Mouse (Mus musculus) liver, embryonic 14.5 days (tissue): ENCODE data around the gene Adam22. TPM values are rescaled to one million over a fixed set of nuclear protein-coding genes. Genes with fewer than 3 reads are reported as not detected.

Experiments used
- ATAC-seq: fragments of 200-750 bp; cut with Nextera tagmentation; 2 replicates; pipeline ENCODE4 v1.8.0; 2017; ENCODE audit warnings: moderate number of reproducible peaks, mild to moderate bottlenecking, moderate library complexity; ENCODE audit not compliant: insufficient read depth
- DNase-seq, 3 experiments: peaks; one replicate each; pipeline ENCODE4 v3.0.0-alpha.2; 2012 to 2013; ENCODE audit warnings: low read depth in 3 of 3, low spot score in 3 of 3
- H3K27ac ChIP-seq: fragments of 300-500 bp; sonication (generic); 2 replicates; pipeline ENCODE4 v1.5.1; 2014; ENCODE audit warnings: moderate library complexity, mild to moderate bottlenecking, control low read depth, inconsistent platforms
- H3K27me3 ChIP-seq: fragments of 300-500 bp; sonication (generic); 2 replicates; pipeline ENCODE4 v1.6.1; 2014; ENCODE audit warnings: mild to moderate bottlenecking, low read length, moderate library complexity; ENCODE audit not compliant: control insufficient read depth, insufficient read depth
- H3K36me3 ChIP-seq: fragments of 300-500 bp; sonication (generic); replicated peaks from 2 replicates; pipeline ENCODE4 v1.6.1; 2014; ENCODE audit warnings: low read depth; ENCODE audit not compliant: control insufficient read depth, insufficient read depth
- H3K4me1 ChIP-seq, 2 experiments: fragments of 200-500 bp in 1 of 2; fragments of 300-500 bp in 1 of 2; sonication (generic) in 1 of 2; replicated peaks; 2 replicates each; pipeline ENCODE4 v1.6.1; 2012 to 2014; ENCODE audit warnings: antibody characterized with exemption in 1 of 2, inconsistent platforms in 1 of 2, low read length in 1 of 2; ENCODE audit not compliant: control insufficient read depth in 2 of 2, insufficient read depth in 2 of 2
- H3K4me2 ChIP-seq: fragments of 300-500 bp; sonication (generic); 2 replicates; pipeline ENCODE4 v1.6.1; 2014; ENCODE audit warnings: low read depth, mild to moderate bottlenecking, control low read depth, moderate library complexity
- H3K4me3 ChIP-seq, 2 experiments: fragments of 200-500 bp in 1 of 2; fragments of 300-500 bp in 1 of 2; sonication (generic) in 1 of 2; 2 replicates each; pipeline ENCODE4 v1.5.1; 2012 to 2014; ENCODE audit warnings: low read depth in 2 of 2, low read length in 2 of 2, mild to moderate bottlenecking in 2 of 2, control low read depth in 1 of 2, inconsistent platforms in 1 of 2, moderate library complexity in 1 of 2; ENCODE audit not compliant: insufficient read depth in 1 of 2
- H3K9ac ChIP-seq: fragments of 300-500 bp; sonication (generic); replicated peaks from 2 replicates; pipeline ENCODE4 v1.6.1; 2014; ENCODE audit warnings: mild to moderate bottlenecking, control low read depth, moderate library complexity
- H3K9me3 ChIP-seq: fragments of 300-500 bp; sonication (generic); 2 replicates; pipeline ENCODE4 v1.6.1; 2016; ENCODE audit warnings: low read length, mixed read lengths; ENCODE audit not compliant: control insufficient read depth
- CTCF ChIP-seq: IDR thresholded peaks from 2 replicates; pipeline ENCODE4 v1.5.1; 2016; ENCODE audit warnings: antibody characterized with exemption, low read depth, control low read depth
- EP300 ChIP-seq: IDR thresholded peaks from 2 replicates; pipeline ENCODE4 v1.6.1; 2016; ENCODE audit warnings: antibody characterized with exemption, low read depth
- WGBS: fragments of 180-500 bp; shearing (Covaris S2); extraction: QIAGEN DNeasy Blood & Tissue Kit; methylation state at CpG from one replicate; pipeline ENCODE4 v1.1.7; 2014; ENCODE audit not compliant: insufficient replicate concordance; 5-methylcytosine and 5-hydroxymethylcytosine counted together
- polyA plus RNA-seq, 2 experiments: library from polyadenylated mRNA; depleted of rRNA in 1 of 2; stranded (reverse) in 1 of 2; unstranded in 1 of 2; fragments of >200 nt; fragmentation: Nextera tagmentation in 1 of 2; extraction: Ambion mirVana in 1 of 2; gene quantifications; 2 replicates each; pipeline versions ENCODE4 v1.2.1 to v1.2.3; 2012 to 2014

The Adam22 gene
- polyA plus RNA-seq, 2 experiments: 0.13 to 0.25 TPM

DNA sequence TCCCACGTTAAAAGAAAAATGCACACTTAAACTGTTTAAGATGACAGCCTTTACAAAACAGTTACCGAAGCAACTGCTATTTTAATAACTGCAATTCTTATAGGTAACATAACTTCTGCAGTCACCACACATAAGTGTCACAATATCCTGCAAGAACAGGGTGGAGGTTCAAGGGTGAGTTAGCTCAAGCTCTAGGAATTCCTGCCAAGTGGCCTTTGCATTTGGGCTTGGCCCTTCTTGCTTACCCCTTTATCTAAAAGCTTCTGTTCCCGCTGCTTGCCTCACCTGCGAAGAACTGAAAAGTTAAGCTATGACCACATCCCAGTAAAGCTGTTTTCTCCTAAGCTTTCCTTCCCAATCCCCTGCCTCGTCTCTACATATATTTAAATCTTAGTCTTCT, 235.4 kb downstream of the Adam22 start:
- H3K36me3 ChIP-seq: no peaks in the 10 kb centered on the region
- no peaks in the 10 kb centered on the region for H3K4me1 ChIP-seq
- TF ChIP-seq EP300 (no peak), CTCF (no peak)
- H3K4me2 ChIP-seq: no peak overlapping the region
- no peaks in the 10 kb centered on the region for H3K9me3 ChIP-seq
- H3K27ac ChIP-seq: no peak overlapping the region
- DNase-seq (no peak), ATAC-seq (no peak)
- WGBS: 61% methylated on average over 5 of the region's 5 CpGs
- H3K4me3 ChIP-seq: no peak overlapping the region
- no peak overlapping the region for H3K9ac ChIP-seq
- no peaks in the 10 kb centered on the region for H3K27me3 ChIP-seq

DNA sequence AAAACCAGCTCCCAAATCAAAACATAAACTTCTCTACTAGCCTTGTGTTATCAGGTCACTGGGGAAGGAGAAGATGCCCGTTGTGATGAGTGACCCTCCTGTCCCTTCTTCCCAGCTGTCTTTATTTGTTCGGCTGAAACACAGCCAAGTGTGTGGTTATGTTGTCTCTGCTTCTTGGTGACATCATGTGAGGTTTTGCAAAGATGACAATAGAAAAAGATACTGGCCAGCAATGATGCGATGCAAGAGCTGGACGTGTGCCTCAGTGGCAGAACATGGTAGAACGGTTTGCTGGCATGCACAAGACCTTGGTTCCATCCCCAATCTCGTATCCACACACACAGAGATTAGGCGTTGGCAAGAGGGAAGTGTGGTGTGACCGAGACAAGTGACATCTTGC, 236.0 kb downstream of the Adam22 start:
- DNase-seq: no peak
- no peak overlapping the region for H3K4me2 ChIP-seq
- no peaks in the 10 kb centered on the region for H3K36me3 ChIP-seq
- H3K4me1 ChIP-seq: no peaks in the 10 kb centered on the region
- no peak overlapping the region for H3K27ac ChIP-seq
- no peaks in the 10 kb centered on the region for H3K27me3 ChIP-seq
- H3K4me3 ChIP-seq: no peak overlapping the region
- no peak overlapping the region for H3K9ac ChIP-seq
- no peak for ATAC-seq
- WGBS: 65% methylated on average over 8 of the region's 8 CpGs
- no peaks in the 10 kb centered on the region for H3K9me3 ChIP-seq
- TF ChIP-seq EP300: no peak
- no peak for TF ChIP-seq CTCF

DNA sequence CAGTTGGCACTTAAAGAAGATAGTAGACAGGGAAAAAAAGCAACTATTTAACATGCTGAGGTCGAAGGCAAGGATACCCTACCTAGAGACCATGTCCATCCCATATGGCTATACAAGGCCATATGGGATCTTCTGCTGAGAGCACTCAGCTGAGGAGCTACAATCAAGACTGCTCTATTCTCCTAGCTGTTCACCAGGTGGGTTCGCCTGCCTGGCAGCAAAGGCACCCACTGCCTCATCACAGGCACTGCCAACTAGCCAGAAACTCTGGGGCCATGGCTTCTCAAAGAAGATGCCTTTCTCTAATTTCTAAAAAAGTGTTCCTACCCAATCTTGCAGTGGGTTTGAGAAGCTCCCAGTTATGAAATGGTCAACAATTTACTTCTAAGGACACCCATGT, 238.2 kb downstream of the Adam22 start:
- no peak overlapping the region for H3K27ac ChIP-seq
- DNase-seq: no peak
- no peaks in the 10 kb centered on the region for H3K9me3 ChIP-seq
- no peaks in the 10 kb centered on the region for H3K4me1 ChIP-seq
- no peak overlapping the region for H3K4me3 ChIP-seq
- no peak for ATAC-seq
- H3K4me2 ChIP-seq: no peak overlapping the region
- WGBS: 60% methylated on average over 2 of the region's 2 CpGs
- TF ChIP-seq CTCF: no peak
- no peaks in the 10 kb centered on the region for H3K36me3 ChIP-seq
- H3K9ac ChIP-seq: no peak overlapping the region
- H3K27me3 ChIP-seq: no peaks in the 10 kb centered on the region

DNA sequence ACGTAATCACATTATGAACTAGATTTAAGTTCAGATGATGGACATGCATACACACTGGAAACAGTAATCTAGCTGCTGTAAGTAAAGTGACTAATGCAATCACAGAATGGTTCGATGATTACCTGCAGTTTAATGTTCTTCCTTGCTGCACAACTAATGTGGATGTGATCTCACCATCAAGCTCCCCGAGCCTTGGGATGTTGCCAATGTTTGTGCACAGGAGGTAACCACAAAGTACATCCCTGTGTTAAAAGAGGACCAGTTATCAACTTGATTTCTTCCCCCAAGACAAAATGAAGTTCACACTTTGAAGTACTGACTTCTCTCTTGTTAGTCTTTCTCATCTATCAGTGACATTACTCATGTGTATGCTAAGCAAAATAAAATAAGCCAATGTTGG, 247.0 kb downstream of the Adam22 start:
- ATAC-seq (no peak), DNase-seq (no peak)
- Histone ChIP-seq H3K36me3 (no peaks in the 10 kb centered on the region), H3K4me2 (no peak overlapping the region), H3K27me3 (no peaks in the 10 kb centered on the region), H3K4me1 (no peaks in the 10 kb centered on the region), H3K9me3 (no peaks in the 10 kb centered on the region), H3K9ac (no peak overlapping the region), H3K4me3 (no peak overlapping the region), H3K27ac (no peak overlapping the region)
- WGBS: 58% methylated on average over 3 of the region's 3 CpGs
- TF ChIP-seq CTCF (no peak), EP300 (no peak)

DNA sequence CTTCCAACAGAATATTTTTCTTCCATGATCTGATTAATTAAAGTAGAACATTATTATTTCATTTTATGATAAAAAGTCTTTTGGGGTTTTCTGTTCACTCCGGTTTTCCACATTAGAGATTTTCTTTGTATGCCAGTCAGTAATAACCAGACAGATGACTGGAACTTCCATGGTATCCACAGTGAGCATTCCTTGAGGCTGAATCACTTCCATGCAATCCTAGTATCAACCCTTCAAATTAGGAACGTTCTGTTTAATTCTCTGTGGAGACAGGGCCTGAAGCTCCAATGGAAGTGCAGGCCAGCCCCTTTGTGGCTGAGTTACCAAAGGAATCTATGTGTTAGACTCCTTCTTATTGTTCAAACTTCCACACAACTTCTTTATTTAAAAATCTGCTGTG, 247.9 kb downstream of the Adam22 start:
- no peak overlapping the region for H3K4me2 ChIP-seq
- H3K9me3 ChIP-seq: no peaks in the 10 kb centered on the region
- TF ChIP-seq EP300 (no peak), CTCF (no peak)
- DNase-seq (no peak), ATAC-seq (no peak)
- H3K4me1 ChIP-seq: no peaks in the 10 kb centered on the region
- no peak overlapping the region for H3K27ac ChIP-seq
- no peak overlapping the region for H3K9ac ChIP-seq
- H3K27me3 ChIP-seq: no peaks in the 10 kb centered on the region
- H3K4me3 ChIP-seq: no peak overlapping the region
- no peaks in the 10 kb centered on the region for H3K36me3 ChIP-seq
- WGBS: 44% methylated on average over 2 of the region's 2 CpGs
